Mouse (Mus musculus) lung, adult 2 months (tissue): ENCODE results near the gene Bhlha15. TPM values are rescaled to one million over a fixed set of nuclear protein-coding genes. Genes with fewer than 3 reads are reported as not detected.
A peak's percentile ranks its signal among the peaks of the same experiment; 100 is the strongest.

Experiments used
- DNase-seq: peaks from one replicate; pipeline ENCODE4 v3.0.0; 2022
- H3K4me1 ChIP-seq: fragments of 200-500 bp; 2 replicates; pipeline ENCODE4 v1.6.1; 2011; ENCODE audit warnings: low read length; ENCODE audit not compliant: control insufficient read depth, insufficient read depth
- H3K4me3 ChIP-seq: fragments of 200-500 bp; replicated peaks from 2 replicates; pipeline ENCODE3; 2011; ENCODE audit warnings: low read depth, mild to moderate bottlenecking, control low read depth, low read length; ENCODE audit errors: extremely low read depth
- CTCF ChIP-seq: fragments of 200-500 bp; IDR thresholded peaks from 2 replicates; pipeline ENCODE4 v1.5.1; 2011; ENCODE audit warnings: mild to moderate bottlenecking, low read length, control low read depth; ENCODE audit not compliant: insufficient read depth
- POLR2A ChIP-seq: fragments of 200-500 bp; IDR thresholded peaks from 2 replicates; pipeline ENCODE4 v1.6.1; 2011; ENCODE audit warnings: low read depth, mild to moderate bottlenecking, control low read depth, low read length, borderline replicate concordance; ENCODE audit errors: extremely low read depth
- WGBS: fragments of 180-500 bp; shearing (Covaris S2); methylation state at CpG from one replicate; pipeline ENCODE4 v1.1.7; 2018; 5-methylcytosine and 5-hydroxymethylcytosine counted together
- polyA plus RNA-seq: library from polyadenylated mRNA; depleted of rRNA; stranded (reverse); fragments of >200 nt; gene quantifications from 2 replicates; pipeline ENCODE4 v1.2.3, GENCODE M21; 2012; rRNA removed

The Bhlha15 gene
- polyA plus RNA-seq, 1 experiment, result 1.6 TPM

- no peak for TF ChIP-seq CTCF
- TF ChIP-seq POLR2A, result peak; percentile 87
- peak within 1 kb of the TSS; percentile 95 for H3K4me3 ChIP-seq
- peaks cover 27% of the 10 kb centered on the region for H3K4me1 ChIP-seq
- WGBS, result under 1% methylated on average over 37 of the region's 37 CpGs
- peak; percentile 92 for DNase-seq
Observed at GRCm38 (mm10) chr5:144223503-144223862, 33.4 kb downstream of the Bhlha15 start, which contains the start of gene Tecpr1. Gene Tecpr1, minus strand, starts transcription at chr5:144223615.

GRCm38 (mm10) chr5:144223899-144224816 is 34.1 kb downstream of the Bhlha15 start:
- no peak for TF ChIP-seq POLR2A
- no peak for TF ChIP-seq CTCF
- 27% methylated on average over 18 of the region's 18 CpGs for WGBS
- DNase-seq, result no peak

GRCm38 (mm10) chr5:144226220-144226619 is 36.1 kb downstream of the Bhlha15 start:
- TF ChIP-seq POLR2A, result no peak
- no peak for TF ChIP-seq CTCF
- 41% methylated on average over 11 of the region's 11 CpGs for WGBS
- no peak for DNase-seq
- Histone ChIP-seq H3K4me1 (peaks cover 15% of the 10 kb centered on the region), H3K4me3 (no peak overlapping the region)

More at GRCm38 (mm10) chr5:144223899-144224816, 34.1 kb downstream of the Bhlha15 start:
- peak overlapping the region; percentile 79 for H3K4me3 ChIP-seq
- H3K4me1 ChIP-seq, result peaks cover 25% of the 10 kb centered on the region

GRCm38 (mm10) chr5:144230216-144230615 is 40.1 kb downstream of the Bhlha15 start:
- peaks cover 3% of the 10 kb centered on the region; the same call in 1 of the 2 replicates for H3K4me1 ChIP-seq
- DNase-seq, result no peak
- WGBS, result 85% methylated on average over 7 of the region's 7 CpGs
- TF ChIP-seq POLR2A (no peak), CTCF (no peak)
- no peak overlapping the region for H3K4me3 ChIP-seq

- DNase-seq, result no peak
- 41% methylated on average over 1 of the region's 1 CpGs for WGBS
Observed at GRCm38 (mm10) chr5:144231410-144231809, 41.3 kb downstream of the Bhlha15 start.

GRCm38 (mm10) chr5:144232531-144232930 is 42.4 kb downstream of the Bhlha15 start:
- Histone ChIP-seq H3K4me3 (no peak overlapping the region), H3K4me1 (peaks cover 3% of the 10 kb centered on the region; the same call in 1 of the 2 replicates)
- no peak for DNase-seq
- 88% methylated on average over 5 of the region's 5 CpGs for WGBS
- no peak for TF ChIP-seq CTCF
- no peak for TF ChIP-seq POLR2A

More at GRCm38 (mm10) chr5:144231410-144231809, 41.3 kb downstream of the Bhlha15 start:
- no peak for TF ChIP-seq POLR2A
- TF ChIP-seq CTCF, result peak; percentile 47; the same call in 1 of the 2 replicates
- peaks cover 3% of the 10 kb centered on the region; the same call in 1 of the 2 replicates for H3K4me1 ChIP-seq
- H3K4me3 ChIP-seq, result no peak overlapping the region

GRCm38 (mm10) chr5:144234222-144234621 is 44.1 kb downstream of the Bhlha15 start:
- WGBS, result 62% methylated on average over 6 of the region's 6 CpGs
- no peak for TF ChIP-seq CTCF
- no peak for TF ChIP-seq POLR2A
- H3K4me1 ChIP-seq, result peaks cover 3% of the 10 kb centered on the region; the same call in 1 of the 2 replicates
- H3K4me3 ChIP-seq, result no peak overlapping the region
- DNase-seq, result no peak

GRCm38 (mm10) chr5:144234714-144235113 is 44.6 kb downstream of the Bhlha15 start:
- TF ChIP-seq CTCF, result no peak
- no peak for TF ChIP-seq POLR2A
- no peak overlapping the region for H3K4me3 ChIP-seq
- no peak for DNase-seq
- 70% methylated on average over 7 of the region's 7 CpGs for whole genome bisulfite sequencing
- peaks cover 3% of the 10 kb centered on the region; the same call in 1 of the 2 replicates for H3K4me1 ChIP-seq

- WGBS, result 100% methylated on average over 1 of the region's 1 CpGs
- TF ChIP-seq CTCF (no peak), POLR2A (no peak)
Observed at GRCm38 (mm10) chr5:144238969-144239368, 48.9 kb downstream of the Bhlha15 start.

More at GRCm38 (mm10) chr5:144238969-144239368, 48.9 kb downstream of the Bhlha15 start:
- no peak for DNase-seq
- H3K4me3 ChIP-seq, result no peak overlapping the region
- H3K4me1 ChIP-seq, result peaks cover 3% of the 10 kb centered on the region; the same call in 1 of the 2 replicates

Other genes starting within 250 kb of the Bhlha15 start
- gene Ccz1, start 175.4 kb upstream of the Bhlha15 start, polyA plus RNA-seq, result 8.3 and 13.4 TPM in 2 replicates
- gene Ocm, start 163.6 kb upstream of the Bhlha15 start, polyA plus RNA-seq, result not detected in 2 replicates
- 20.1 and 24.2 TPM in 2 replicates for gene Lmtk2, start 89.8 kb upstream of the Bhlha15 start, polyA plus RNA-seq
- gene Tecpr1, start 33.3 kb downstream of the Bhlha15 start, polyA plus RNA-seq, result 107 and 117 TPM in 2 replicates
- 164 and 182 TPM in 2 replicates for gene Bri3, start 54.2 kb downstream of the Bhlha15 start, polyA plus RNA-seq
- gene Baiap2l1, start 167.8 kb downstream of the Bhlha15 start, polyA plus RNA-seq, result 20.4 and 22.6 TPM in 2 replicates